Mouse (Mus musculus) MEL (cell line): Measurements from ENCODE around the gene Trp73. TPM values are rescaled to one million over a fixed set of nuclear protein-coding genes. Genes with fewer than 3 reads are reported as not detected.

Experiments
- DNase-seq: peaks from one replicate; pipeline ENCODE4 v3.0.0; 2011; ENCODE audit warnings: low read depth, low spot score
- H3K27ac ChIP-seq: 2 replicates; pipeline ENCODE4 v1.5.1; 2012; ENCODE audit warnings: low read depth, mild to moderate bottlenecking, control low read depth, low read length, moderate library complexity; ENCODE audit not compliant: control insufficient read depth
- H3K27me3 ChIP-seq, 2 experiments: fragments of 150-350 bp in 1 of 2; sonication (generic) in 1 of 2; 2 replicates each; pipeline ENCODE4 v1.6.1; 2012; ENCODE audit warnings: low read length in 2 of 2, mild to moderate bottlenecking in 2 of 2, improper control_type of control experiment in 1 of 2, moderate library complexity in 1 of 2; ENCODE audit not compliant: insufficient read depth in 2 of 2, control insufficient read depth in 1 of 2
- H3K36me3 ChIP-seq, 2 experiments: 2 replicates each; pipeline ENCODE4 v1.6.1; 2012 to 2014; ENCODE audit warnings: low read length in 2 of 2, improper control_type of control experiment in 1 of 2, inconsistent platforms in 1 of 2, mild to moderate bottlenecking in 1 of 2; ENCODE audit not compliant: insufficient read depth in 2 of 2, control insufficient read depth in 1 of 2
- H3K4me1 ChIP-seq, 2 experiments: fragments of 150-350 bp in 1 of 2; sonication (generic) in 1 of 2; 2 replicates each; pipeline ENCODE4 v1.6.1; 2012; ENCODE audit warnings: low read length in 2 of 2, improper control_type of control experiment in 1 of 2, mild to moderate bottlenecking in 1 of 2; ENCODE audit not compliant: insufficient read depth in 2 of 2, control insufficient read depth in 1 of 2
- H3K4me3 ChIP-seq, 2 experiments: fragments of 150-350 bp in 1 of 2; sonication (generic) in 1 of 2; 2 replicates each; pipeline ENCODE4 v1.5.1; 2012; ENCODE audit warnings: low read depth in 2 of 2, low read length in 2 of 2, mild to moderate bottlenecking in 2 of 2, moderate library complexity in 2 of 2, control low read depth in 1 of 2, improper control_type of control experiment in 1 of 2; ENCODE audit not compliant: control insufficient read depth in 1 of 2, insufficient read depth in 1 of 2
- H3K79me2 ChIP-seq: 2 replicates; pipeline ENCODE4 v1.6.1; 2012; ENCODE audit warnings: mild to moderate bottlenecking, low read length, moderate library complexity; ENCODE audit not compliant: control insufficient read depth, poor library complexity, insufficient read depth
- H3K9ac ChIP-seq: 2 replicates; pipeline ENCODE4 v1.6.1; 2012; ENCODE audit warnings: low read depth, mild to moderate bottlenecking, control low read depth, low read length, moderate library complexity; ENCODE audit not compliant: control insufficient read depth, poor library complexity, severe bottlenecking
- H3K9me3 ChIP-seq: fragments of 150-350 bp; sonication (generic); replicated peaks from 2 replicates; pipeline ENCODE4 v1.6.1; 2012; ENCODE audit warnings: mild to moderate bottlenecking, low read length, improper control_type of control experiment, moderate library complexity; ENCODE audit not compliant: insufficient read depth
- CHD1 ChIP-seq: IDR thresholded peaks from 2 replicates; pipeline ENCODE4 v1.6.1; 2012; ENCODE audit warnings: low read depth, mild to moderate bottlenecking, inconsistent platforms, low read length, improper control_type of control experiment
- CHD2 ChIP-seq: IDR thresholded peaks from 2 replicates; pipeline ENCODE4 v1.6.1; 2011; ENCODE audit warnings: low read length, improper control_type of control experiment
- CTCF ChIP-seq, 3 experiments: IDR thresholded peaks in 2 of 3; conservative IDR thresholded peaks in 1 of 3; 2 replicates each; pipeline ENCODE4 v1.5.1; 2011 to 2012; ENCODE audit warnings: low read length in 3 of 3, low read depth in 2 of 3, mild to moderate bottlenecking in 2 of 3, improper control_type of control experiment in 1 of 3, inconsistent platforms in 1 of 3, mixed read lengths in 1 of 3, moderate library complexity in 1 of 3; ENCODE audit not compliant: control insufficient read depth in 1 of 3, insufficient read depth in 1 of 3, poor library complexity in 1 of 3, severe bottlenecking in 1 of 3
- E2F4 ChIP-seq: IDR thresholded peaks from 2 replicates; pipeline ENCODE4 v1.6.1; 2011; ENCODE audit warnings: low read depth, low read length, improper control_type of control experiment, borderline replicate concordance
- ELF1 ChIP-seq: IDR thresholded peaks from 2 replicates; pipeline ENCODE4 v1.6.1; 2014; ENCODE audit warnings: low read depth, mild to moderate bottlenecking, inconsistent platforms, low read length, improper control_type of control experiment, moderate library complexity
- GABPA ChIP-seq: IDR thresholded peaks from 2 replicates; pipeline ENCODE4 v1.6.1; 2012; ENCODE audit warnings: low read depth, mild to moderate bottlenecking, inconsistent platforms, low read length, improper control_type of control experiment, moderate library complexity
- HCFC1 ChIP-seq: IDR thresholded peaks from 2 replicates; pipeline ENCODE4 v1.6.1; 2012; ENCODE audit warnings: low read depth, mild to moderate bottlenecking, inconsistent platforms, low read length, improper control_type of control experiment, moderate library complexity
- JUND ChIP-seq: IDR thresholded peaks from 2 replicates; pipeline ENCODE4 v1.6.1; 2011; ENCODE audit warnings: low read depth, mild to moderate bottlenecking, improper control_type of control experiment, low read length
- MAFK ChIP-seq: IDR thresholded peaks from 2 replicates; pipeline ENCODE4 v1.6.1; 2011; ENCODE audit warnings: low read depth, mild to moderate bottlenecking, low read length, improper control_type of control experiment, borderline replicate concordance
- MAX ChIP-seq: IDR thresholded peaks from 2 replicates; pipeline ENCODE4 v1.6.1; 2011; ENCODE audit warnings: low read length, improper control_type of control experiment
- MAZ ChIP-seq: IDR thresholded peaks from 2 replicates; pipeline ENCODE4 v1.6.1; 2012; ENCODE audit warnings: low read depth, mild to moderate bottlenecking, inconsistent platforms, low read length, improper control_type of control experiment
- MEF2A ChIP-seq: IDR thresholded peaks from 2 replicates; pipeline ENCODE4 v1.6.1; 2014; ENCODE audit warnings: low read depth, mild to moderate bottlenecking, inconsistent platforms, low read length, improper control_type of control experiment; ENCODE audit not compliant: poor library complexity, insufficient replicate concordance, severe bottlenecking; ENCODE audit errors: extremely low read depth
- MXI1 ChIP-seq: IDR thresholded peaks from 2 replicates; pipeline ENCODE4 v1.6.1; 2011; ENCODE audit warnings: mild to moderate bottlenecking, low read depth, low read length, improper control_type of control experiment
- MYB ChIP-seq: IDR thresholded peaks from 2 replicates; pipeline ENCODE4 v1.6.1; 2011; ENCODE audit warnings: mild to moderate bottlenecking, low read depth, low read length, improper control_type of control experiment
- MYC ChIP-seq: IDR thresholded peaks from 2 replicates; pipeline ENCODE4 v1.6.1; 2011; ENCODE audit warnings: low read depth, mild to moderate bottlenecking, low read length, improper control_type of control experiment, moderate library complexity
- NRF1 ChIP-seq: IDR thresholded peaks from 2 replicates; pipeline ENCODE4 v1.6.1; 2014; ENCODE audit warnings: low read depth, mild to moderate bottlenecking, inconsistent platforms, low read length, improper control_type of control experiment, moderate library complexity; ENCODE audit not compliant: poor library complexity, insufficient read depth, severe bottlenecking
- POLR2AphosphoS2 ChIP-seq: IDR thresholded peaks from 2 replicates; pipeline ENCODE4 v1.6.1; 2011; ENCODE audit warnings: low read length, improper control_type of control experiment
- POLR2AphosphoS5 ChIP-seq: IDR thresholded peaks from 2 replicates; pipeline ENCODE4 v1.6.1; 2012; ENCODE audit warnings: low read depth, borderline replicate concordance, mild to moderate bottlenecking, inconsistent platforms, low read length, moderate library complexity, mixed read lengths
- RAD21 ChIP-seq: IDR thresholded peaks from 2 replicates; pipeline ENCODE4 v1.6.1; 2011; ENCODE audit warnings: mild to moderate bottlenecking, low read depth, low read length, improper control_type of control experiment
- RCOR1 ChIP-seq: IDR thresholded peaks from 2 replicates; pipeline ENCODE4 v1.6.1; 2012; ENCODE audit warnings: low read depth, mild to moderate bottlenecking, inconsistent platforms, low read length, improper control_type of control experiment
- SIN3A ChIP-seq: IDR thresholded peaks from 2 replicates; pipeline ENCODE4 v1.6.1; 2012; ENCODE audit warnings: low read length, improper control_type of control experiment, inconsistent platforms
- SMC3 ChIP-seq: IDR thresholded peaks from 2 replicates; pipeline ENCODE4 v1.6.1; 2011; ENCODE audit warnings: low read depth, low read length, improper control_type of control experiment
- TAL1 ChIP-seq: IDR thresholded peaks from 2 replicates; pipeline ENCODE4 v1.6.1; 2012; ENCODE audit warnings: mild to moderate bottlenecking, inconsistent platforms, low read length, moderate library complexity, mixed read lengths
- TBP ChIP-seq: IDR thresholded peaks from 2 replicates; pipeline ENCODE4 v1.8.0; 2011; ENCODE audit warnings: low read depth, low read length, improper control_type of control experiment
- TCF12 ChIP-seq: IDR thresholded peaks from 2 replicates; pipeline ENCODE4 v1.6.1; 2014; ENCODE audit warnings: low read depth, mild to moderate bottlenecking, inconsistent platforms, low read length, improper control_type of control experiment, moderate library complexity
- USF2 ChIP-seq, 2 experiments: IDR thresholded peaks; 2 replicates each; pipeline ENCODE4 v1.6.1; 2011 to 2012; ENCODE audit warnings: improper control_type of control experiment in 2 of 2, low read length in 2 of 2, borderline replicate concordance in 1 of 2, inconsistent platforms in 1 of 2, low read depth in 1 of 2, mild to moderate bottlenecking in 1 of 2; ENCODE audit not compliant: insufficient read depth in 1 of 2
- ZC3H11A ChIP-seq: IDR thresholded peaks from 2 replicates; pipeline ENCODE4 v1.6.1; 2012; ENCODE audit warnings: low read depth, mild to moderate bottlenecking, inconsistent platforms, low read length, improper control_type of control experiment
- ZKSCAN1 ChIP-seq: IDR thresholded peaks from 2 replicates; pipeline ENCODE4 v1.6.1; 2012; ENCODE audit warnings: low read depth, mild to moderate bottlenecking, inconsistent platforms, low read length, improper control_type of control experiment, moderate library complexity
- ZMIZ1 ChIP-seq: IDR thresholded peaks from 2 replicates; pipeline ENCODE4 v1.6.1; 2012; ENCODE audit warnings: low read depth, mild to moderate bottlenecking, inconsistent platforms, low read length, improper control_type of control experiment, moderate library complexity
- ZNF384 ChIP-seq: IDR thresholded peaks from 2 replicates; pipeline ENCODE4 v1.6.1; 2012; ENCODE audit warnings: low read depth, mild to moderate bottlenecking, inconsistent platforms, low read length, improper control_type of control experiment
- polyA plus RNA-seq, 2 experiments: library from polyadenylated mRNA; stranded (reverse) in 1 of 2; unstranded in 1 of 2; fragments of >175 nt in 1 of 2; fragments of >200 nt in 1 of 2; gene quantifications; 2 replicates each; pipeline versions ENCODE4 v1.2.1 to v1.2.4; 2012; ENCODE audit warnings: low replicate concordance in 2 of 2, low read depth in 1 of 2; ENCODE audit not compliant: insufficient read length in 2 of 2, insufficient read depth in 1 of 2, missing spikeins in 1 of 2
- total RNA-seq: library from RNA; depleted of rRNA; stranded (reverse); fragments of 300-350 nt; gene quantifications from 2 replicates; pipeline ENCODE4 v1.2.3, GENCODE M21; 2012

The Trp73 gene
- total and polyA plus RNA-seq, 3 experiments, result 0.03 to 0.04 TPM; not detected in 1

DNA sequence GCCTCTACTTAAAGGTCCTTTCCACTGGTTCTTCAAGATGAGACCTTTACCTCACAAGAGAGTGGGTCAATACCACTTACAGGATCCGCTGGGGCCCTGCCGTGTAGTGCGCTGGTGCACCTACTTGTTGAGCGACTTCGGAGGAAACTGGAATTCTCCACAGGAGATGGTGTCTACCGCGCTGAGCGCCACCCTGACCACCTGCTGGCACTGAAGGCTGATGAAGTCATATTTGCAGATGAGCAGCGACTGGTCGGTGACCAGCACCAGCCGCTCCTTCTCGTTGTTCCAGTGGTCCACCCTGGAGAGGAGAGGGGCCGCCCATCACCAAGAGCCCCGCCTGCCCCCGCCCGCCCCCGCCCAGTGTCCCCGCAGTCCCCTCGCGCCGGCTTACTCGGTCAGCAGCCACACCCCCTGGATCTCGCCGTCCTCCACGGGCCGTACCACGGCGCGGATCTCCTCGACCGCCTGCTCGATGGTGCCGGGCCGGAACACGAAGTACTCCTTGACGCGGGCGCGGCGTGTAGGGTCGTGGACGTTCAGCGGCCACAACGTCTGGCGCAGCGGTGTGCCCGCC is 20.0 kb upstream of the Trp73 start:
- DNase-seq, result peak; percentile 57
- H3K36me3 ChIP-seq, result peaks cover 2 to 6% of the 10 kb centered on the region in 2 experiments; a peak in 2 of 4 replicates
- no peaks in the 10 kb centered on the region for H3K9me3 ChIP-seq
- H3K27ac ChIP-seq, result peak overlapping the region; percentile 61
- H3K9ac ChIP-seq, result peak overlapping the region; percentile 85
- peak overlapping the region; percentile 86 for H3K4me3 ChIP-seq
- TF ChIP-seq CTCF (IDR thresholded peaks at IDR 0.05 in 2 of 3, conservative IDR thresholded peaks at IDR 0.05 in 1 of 3; ENCODE audit: control insufficient read depth in 1 of 3, insufficient read depth in 1 of 3, low read depth in 2 of 3, low read length in 3 of 3, poor library complexity in 1 of 3, severe bottlenecking in 1 of 3), result no peak
- no peak for TF ChIP-seq NRF1
- TF ChIP-seq GABPA, result no peak
- TF ChIP-seq MYC, result no peak
- TF ChIP-seq ZMIZ1, result no peak
- no peak for TF ChIP-seq MAX
- peak; percentile 23; the same call in 1 of the 2 replicates for TF ChIP-seq POLR2AphosphoS2
- 0 out of 2 replicates have a peak, but pooled peaks have one; percentile 54 for TF ChIP-seq CHD1
- H3K27me3 ChIP-seq, result no peaks in the 10 kb centered on the region
- peaks cover 0 to 4% of the 10 kb centered on the region in 2 experiments; a peak in 2 of 4 replicates for H3K4me1 ChIP-seq
- H3K79me2 ChIP-seq, result peaks cover 3% of the 10 kb centered on the region

DNA sequence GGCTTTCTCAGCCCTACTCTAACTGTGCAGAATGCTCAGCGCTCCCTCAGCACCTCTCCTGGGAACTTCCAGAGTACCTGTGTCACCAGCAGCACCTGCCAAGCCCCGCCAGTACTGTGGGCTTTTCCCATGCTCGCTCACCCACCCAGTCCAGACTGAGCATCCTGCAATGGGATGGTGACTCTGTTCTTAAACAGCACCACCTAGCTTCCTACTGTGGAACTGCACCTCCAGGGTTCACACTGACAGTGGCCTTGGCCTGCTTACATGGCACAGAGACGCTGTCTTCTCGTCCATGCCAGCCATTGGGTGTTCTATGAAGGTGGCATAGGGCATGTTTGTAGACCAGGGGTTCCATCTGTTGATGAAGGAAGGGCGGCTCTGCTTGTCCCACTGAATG is 19.0 kb upstream of the Trp73 start:
- Histone ChIP-seq H3K27me3 (no peaks in the 10 kb centered on the region), H3K27ac (no peak overlapping the region), H3K9me3 (no peaks in the 10 kb centered on the region), H3K4me3 (no peak overlapping the region), H3K79me2 (peaks cover 3% of the 10 kb centered on the region), H3K36me3 (peaks cover 2 to 6% of the 10 kb centered on the region in 2 experiments; a peak in 2 of 4 replicates), H3K4me1 (peaks cover 0 to 4% of the 10 kb centered on the region in 2 experiments; a peak in 2 of 4 replicates), H3K9ac (no peak overlapping the region)
- peak; percentile 88 for DNase-seq
- TF ChIP-seq MAFK (no peak), POLR2AphosphoS5 (no peak), CHD1 (no peak), MEF2A (no peak), RCOR1 (no peak), ZKSCAN1 (no peak), POLR2AphosphoS2 (no peak; the same call in 1 of the 2 replicates), ZNF384 (no peak), TCF12 (no peak), CHD2 (no peak), HCFC1 (no peak), MYC (no peak), TBP (no peak), MAZ (no peak), JUND (no peak), TAL1 (no peak), E2F4 (no peak), ZC3H11A (no peak), CTCF (IDR thresholded peaks at IDR 0.05 in 2 of 3, conservative IDR thresholded peaks at IDR 0.05 in 1 of 3; ENCODE audit: control insufficient read depth in 1 of 3, insufficient read depth in 1 of 3, low read depth in 2 of 3, low read length in 3 of 3, poor library complexity in 1 of 3, severe bottlenecking in 1 of 3) (peak; percentile 66 to 99 (median 82)), SMC3 (peak; percentile 52), USF2 (IDR thresholded peaks at IDR 0.05; ENCODE audit: borderline replicate concordance in 1 of 2, insufficient read depth in 1 of 2, low read depth in 1 of 2, low read length in 2 of 2) (no peak), RAD21 (peak; percentile 29), ELF1 (no peak), SIN3A (peak; percentile 52; the same call in 1 of the 2 replicates), MYB (no peak), MXI1 (no peak)
